Mouse (Mus musculus) limb, embryonic 13.5 days (tissue): ENCODE results near the gene Spout1. TPM values are rescaled to one million over a fixed set of nuclear protein-coding genes. Genes with fewer than 3 reads are reported as not detected.
"Not testable (repeated sequence)": the region's sequence is repeated elsewhere in the genome, so short reads cannot be mapped to it uniquely, and the experiment has no call there.

Source experiments
- ATAC-seq: fragments of 200-750 bp; cut with Nextera tagmentation; 2 replicates; pipeline ENCODE4 v1.8.0; 2017; ENCODE audit warnings: low read depth, moderate number of reproducible peaks, moderate TSS enrichment; ENCODE audit not compliant: low FRiP score
- H3K27ac ChIP-seq: fragments of 300-500 bp; sonication (generic); 2 replicates; pipeline ENCODE4 v1.5.1; 2015; ENCODE audit warnings: inconsistent platforms, mild to moderate bottlenecking, moderate library complexity
- H3K27me3 ChIP-seq: fragments of 300-500 bp; sonication (generic); 2 replicates; pipeline ENCODE4 v1.6.1; 2015; ENCODE audit warnings: mild to moderate bottlenecking, inconsistent platforms
- H3K36me3 ChIP-seq: fragments of 300-500 bp; sonication (generic); 2 replicates; pipeline ENCODE4 v1.6.1; 2015; ENCODE audit warnings: inconsistent platforms, mild to moderate bottlenecking, moderate library complexity
- H3K4me1 ChIP-seq: fragments of 300-500 bp; sonication (generic); 2 replicates; pipeline ENCODE4 v1.6.1; 2015; ENCODE audit warnings: inconsistent platforms
- H3K4me2 ChIP-seq: fragments of 300-500 bp; sonication (generic); replicated peaks from 2 replicates; pipeline ENCODE4 v1.6.1; 2015; ENCODE audit warnings: inconsistent platforms, mild to moderate bottlenecking, moderate library complexity
- H3K4me3 ChIP-seq: fragments of 300-500 bp; sonication (generic); 2 replicates; pipeline ENCODE4 v1.5.1; 2015; ENCODE audit warnings: moderate library complexity, mild to moderate bottlenecking, inconsistent platforms
- H3K9ac ChIP-seq: fragments of 300-500 bp; sonication (generic); 2 replicates; pipeline ENCODE4 v1.6.1; 2015; ENCODE audit warnings: mild to moderate bottlenecking, inconsistent platforms
- H3K9me3 ChIP-seq: fragments of 300-500 bp; sonication (generic); 2 replicates; pipeline ENCODE4 v1.6.1; 2016; ENCODE audit warnings: inconsistent platforms
- WGBS: fragments of 180-500 bp; shearing (Covaris S2); methylation state at CpG from one replicate; pipeline ENCODE4 v1.1.7; 2015; 5-methylcytosine and 5-hydroxymethylcytosine counted together
- polyA plus RNA-seq: library from polyadenylated mRNA; unstranded; fragments of >200 nt; fragmentation: Nextera tagmentation; extraction: Ambion mirVana; gene quantifications from 2 replicates; pipeline ENCODE4 v1.2.1, GENCODE M21; 2015

The Spout1 gene
- polyA plus RNA-seq, 1 experiment from 2014 or later = 96.7 TPM

GRCm38 (mm10) chr2:30203439-30203838 lies 25.2 kb upstream of the Spout1 start:
- Histone ChIP-seq H3K36me3 (no peaks in the 10 kb centered on the region), H3K4me1 (peaks cover 13% of the 10 kb centered on the region), H3K27ac (no peak overlapping the region), H3K9ac (no peak overlapping the region), H3K9me3 (no peaks in the 10 kb centered on the region), H3K27me3 (no peaks in the 10 kb centered on the region), H3K4me2 (no peak overlapping the region), H3K4me3 (no peak overlapping the region)
- ATAC-seq = no peak
- WGBS = 79% methylated on average over 7 of the region's 7 CpGs

- no peak overlapping the region for H3K27ac ChIP-seq
- 82% methylated on average over 5 of the region's 5 CpGs for WGBS
- H3K4me3 ChIP-seq = no peak overlapping the region
Observed at GRCm38 (mm10) chr2:30200388-30200925, 22.2 kb upstream of the Spout1 start.

GRCm38 (mm10) chr2:30199984-30200383 lies 21.7 kb upstream of the Spout1 start:
- H3K4me3 ChIP-seq = no peak overlapping the region
- ATAC-seq = no peak

More at GRCm38 (mm10) chr2:30200388-30200925, 22.2 kb upstream of the Spout1 start:
- H3K27me3 ChIP-seq = no peaks in the 10 kb centered on the region
- H3K36me3 ChIP-seq = no peaks in the 10 kb centered on the region
- peaks cover 7% of the 10 kb centered on the region for H3K4me1 ChIP-seq
- no peak overlapping the region for H3K9ac ChIP-seq
- ATAC-seq = no peak
- no peak overlapping the region for H3K4me2 ChIP-seq
- H3K9me3 ChIP-seq = no peaks in the 10 kb centered on the region

GRCm38 (mm10) chr2:30198021-30198420 lies 19.8 kb upstream of the Spout1 start:
- ATAC-seq = no peak
- H3K9me3 ChIP-seq = no peaks in the 10 kb centered on the region
- no peak overlapping the region for H3K4me2 ChIP-seq
- H3K4me3 ChIP-seq = no peak overlapping the region
- 57% methylated on average over 4 of the region's 4 CpGs for WGBS
- no peak overlapping the region for H3K9ac ChIP-seq
- no peak overlapping the region for H3K27ac ChIP-seq
- H3K27me3 ChIP-seq = no peaks in the 10 kb centered on the region
- H3K4me1 ChIP-seq = no peaks in the 10 kb centered on the region
- no peaks in the 10 kb centered on the region for H3K36me3 ChIP-seq

More at GRCm38 (mm10) chr2:30199984-30200383, 21.7 kb upstream of the Spout1 start:
- whole genome bisulfite sequencing = 37% methylated on average over 1 of the region's 1 CpGs
- no peak overlapping the region for H3K9ac ChIP-seq
- no peaks in the 10 kb centered on the region for H3K36me3 ChIP-seq
- H3K27me3 ChIP-seq = no peaks in the 10 kb centered on the region
- no peaks in the 10 kb centered on the region for H3K9me3 ChIP-seq
- H3K4me1 ChIP-seq = peaks cover 6% of the 10 kb centered on the region
- H3K4me2 ChIP-seq = no peak overlapping the region
- H3K27ac ChIP-seq = no peak overlapping the region

GRCm38 (mm10) chr2:30194656-30195055 lies 16.4 kb upstream of the Spout1 start:
- WGBS = 85% methylated on average over 3 of the region's 3 CpGs
- no peak overlapping the region for H3K9ac ChIP-seq
- H3K27me3 ChIP-seq = no peaks in the 10 kb centered on the region
- no peak overlapping the region for H3K27ac ChIP-seq
- H3K36me3 ChIP-seq = 0 out of 2 replicates have a peak, but pooled peaks cover 3% of the 10 kb centered on the region
- no peak overlapping the region for H3K4me3 ChIP-seq
- no peaks in the 10 kb centered on the region for H3K4me1 ChIP-seq
- H3K4me2 ChIP-seq = no peak overlapping the region
- no peak for ATAC-seq
- H3K9me3 ChIP-seq = no peaks in the 10 kb centered on the region

GRCm38 (mm10) chr2:30191790-30192580 lies 13.7 kb upstream of the Spout1 start:
- Histone ChIP-seq H3K27me3 (no peaks in the 10 kb centered on the region), H3K9me3 (no peaks in the 10 kb centered on the region), H3K4me1 (no peaks in the 10 kb centered on the region), H3K36me3 (0 out of 2 replicates have a peak, but pooled peaks cover 4% of the 10 kb centered on the region), H3K9ac (no peak overlapping the region), H3K4me2 (no peak overlapping the region), H3K4me3 (no peak overlapping the region), H3K27ac (no peak overlapping the region)
- no peak for ATAC-seq
- WGBS = 85% methylated on average over 12 of the region's 12 CpGs

- no peak overlapping the region for H3K27ac ChIP-seq
- 93% methylated on average over 3 of the region's 3 CpGs for WGBS
- peaks cover 24% of the 10 kb centered on the region for H3K36me3 ChIP-seq
- H3K27me3 ChIP-seq = no peaks in the 10 kb centered on the region
- no peak for ATAC-seq
- H3K9ac ChIP-seq = no peak overlapping the region
- no peaks in the 10 kb centered on the region for H3K4me1 ChIP-seq
- peaks cover 7% of the 10 kb centered on the region; the same call in 1 of the 2 replicates for H3K9me3 ChIP-seq
- H3K4me2 ChIP-seq = no peak overlapping the region
- no peak overlapping the region for H3K4me3 ChIP-seq
Observed at GRCm38 (mm10) chr2:30185681-30186080, 7.4 kb upstream of the Spout1 start.

- Histone ChIP-seq H3K9ac (no peak overlapping the region), H3K4me3 (no peak overlapping the region), H3K4me1 (no peaks in the 10 kb centered on the region), H3K36me3 (peaks cover 24% of the 10 kb centered on the region), H3K9me3 (peaks cover 7% of the 10 kb centered on the region; the same call in 1 of the 2 replicates), H3K27ac (no peak overlapping the region), H3K27me3 (no peaks in the 10 kb centered on the region), H3K4me2 (no peak overlapping the region)
- WGBS = 90% methylated on average over 6 of the region's 6 CpGs
- no peak for ATAC-seq
Observed at GRCm38 (mm10) chr2:30185276-30185675, 7.0 kb upstream of the Spout1 start.

- H3K4me1 ChIP-seq = no peaks in the 10 kb centered on the region
- H3K9me3 ChIP-seq = peaks cover 7% of the 10 kb centered on the region; the same call in 1 of the 2 replicates
- no peak for ATAC-seq
- H3K9ac ChIP-seq = no peak overlapping the region
- H3K27ac ChIP-seq = no peak overlapping the region
- WGBS = 64% methylated on average over 3 of the region's 3 CpGs
- H3K27me3 ChIP-seq = no peaks in the 10 kb centered on the region
- H3K4me2 ChIP-seq = no peak overlapping the region
- peaks cover 19% of the 10 kb centered on the region for H3K36me3 ChIP-seq
- no peak overlapping the region for H3K4me3 ChIP-seq
Observed at GRCm38 (mm10) chr2:30183721-30184120, 5.5 kb upstream of the Spout1 start.

GRCm38 (mm10) chr2:30182424-30182823 lies 4.2 kb upstream of the Spout1 start:
- peaks cover 7% of the 10 kb centered on the region; the same call in 1 of the 2 replicates for H3K9me3 ChIP-seq
- H3K27ac ChIP-seq = no peak overlapping the region
- no peaks in the 10 kb centered on the region for H3K27me3 ChIP-seq
- H3K36me3 ChIP-seq = peaks cover 19% of the 10 kb centered on the region
- H3K4me2 ChIP-seq = no peak overlapping the region
- ATAC-seq = no peak
- no peak overlapping the region for H3K9ac ChIP-seq
- H3K4me1 ChIP-seq = peaks cover 5% of the 10 kb centered on the region
- WGBS = 83% methylated on average over 2 of the region's 2 CpGs
- H3K4me3 ChIP-seq = no peak overlapping the region

- H3K27me3 ChIP-seq, H3K9ac ChIP-seq, H3K9me3 ChIP-seq, H3K27ac ChIP-seq: not testable (repeated sequence)
- Histone ChIP-seq H3K4me2 (peak overlapping the region; percentile 90), H3K36me3 (peaks cover 37% of the 10 kb centered on the region), H3K4me1 (peaks cover 12% of the 10 kb centered on the region), H3K4me3 (peak overlapping the region; percentile 81)
- WGBS = 61% methylated on average over 7 of the region's 7 CpGs
- ATAC-seq = 0 out of 2 replicates have a peak, but pooled peaks have one; percentile 18
Observed at GRCm38 (mm10) chr2:30178711-30179110, 452 bp upstream of the Spout1 start.

GRCm38 (mm10) chr2:30176561-30176960 lies 1.7 kb downstream of the Spout1 start:
- no peak for ATAC-seq
- Histone ChIP-seq H3K36me3 (peaks cover 52% of the 10 kb centered on the region), H3K4me1 (peaks cover 23% of the 10 kb centered on the region), H3K4me2 (peak overlapping the region; percentile 90), H3K9me3 (0 out of 2 replicates have a peak, but pooled peaks cover 4% of the 10 kb centered on the region), H3K4me3 (no peak overlapping the region), H3K9ac (no peak overlapping the region), H3K27me3 (no peaks in the 10 kb centered on the region), H3K27ac (no peak overlapping the region)
- WGBS = 95% methylated on average over 2 of the region's 2 CpGs
